Mouse (Mus musculus): ENCODE data around the gene Tk1. TPM values are rescaled to one million over a fixed set of nuclear protein-coding genes. Genes with fewer than 3 reads are reported as not detected.

The Tk1 gene
- polyA plus RNA-seq, 1 experiment from 2014 or later = 115 TPM

GRCm38 (mm10) chr11:117829671-117830215, 3.9 kb upstream of the Tk1 start:
- WGBS = 75% methylated on average over 2 of the region's 2 CpGs
- ATAC-seq (ENCODE audit: insufficient number of reproducible peaks, low FRiP score, low TSS enrichment, low read depth) = no peak
- H3K27ac ChIP-seq (replicated peaks) = no peak overlapping the region

GRCm38 (mm10) chr11:117828888-117829604, 3.2 kb upstream of the Tk1 start:
- Histone ChIP-seq H3K36me3 (no peaks in the 10 kb centered on the region), H3K4me3 (replicated peaks) (no peak overlapping the region), H3K4me2 (replicated peaks) (no peak overlapping the region), H3K27ac (replicated peaks) (peak overlapping the region; percentile 59), H3K4me1 (peaks cover 69% of the 10 kb centered on the region), H3K27me3 (no peaks in the 10 kb centered on the region), H3K9ac (no peak overlapping the region), H3K9me3 (replicated peaks) (no peaks in the 10 kb centered on the region)
- no peak for ATAC-seq (ENCODE audit: insufficient number of reproducible peaks, low FRiP score, low TSS enrichment, low read depth)
- 53% methylated on average over 9 of the region's 9 CpGs for WGBS

More at GRCm38 (mm10) chr11:117829671-117830215, 3.9 kb upstream of the Tk1 start:
- no peak overlapping the region for H3K4me3 ChIP-seq (replicated peaks)
- no peaks in the 10 kb centered on the region for H3K9me3 ChIP-seq (replicated peaks)
- peaks cover 63% of the 10 kb centered on the region for H3K4me1 ChIP-seq
- H3K27me3 ChIP-seq = no peaks in the 10 kb centered on the region
- no peak overlapping the region for H3K9ac ChIP-seq
- H3K36me3 ChIP-seq = no peaks in the 10 kb centered on the region
- no peak overlapping the region for H3K4me2 ChIP-seq (replicated peaks)

- Histone ChIP-seq H3K4me3 (replicated peaks) (no peak overlapping the region), H3K9ac (no peak overlapping the region), H3K4me2 (replicated peaks) (no peak overlapping the region), H3K36me3 (no peaks in the 10 kb centered on the region), H3K4me1 (peaks cover 76% of the 10 kb centered on the region), H3K27me3 (no peaks in the 10 kb centered on the region), H3K27ac (replicated peaks) (peak overlapping the region; percentile 59; the same call in 1 of the 2 replicates), H3K9me3 (replicated peaks) (no peaks in the 10 kb centered on the region)
- WGBS = 59% methylated on average over 18 of the region's 18 CpGs
- no peak for ATAC-seq (ENCODE audit: insufficient number of reproducible peaks, low FRiP score, low TSS enrichment, low read depth)
Observed at GRCm38 (mm10) chr11:117828149-117828887, 2.4 kb upstream of the Tk1 start.

GRCm38 (mm10) chr11:117827386-117827785, 1.5 kb upstream of the Tk1 start:
- Histone ChIP-seq H3K36me3 (0 out of 2 replicates have a peak, but pooled peaks cover 2% of the 10 kb centered on the region), H3K4me1 (peaks cover 84% of the 10 kb centered on the region), H3K4me3 (replicated peaks) (no peak overlapping the region), H3K27ac (replicated peaks) (0 out of 2 replicates have a peak overlapping the region, but pooled peaks have one; percentile 59), H3K9ac (no peak overlapping the region), H3K27me3 (no peaks in the 10 kb centered on the region), H3K4me2 (replicated peaks) (no peak overlapping the region), H3K9me3 (replicated peaks) (no peaks in the 10 kb centered on the region)
- whole genome bisulfite sequencing = 46% methylated on average over 3 of the region's 3 CpGs
- ATAC-seq (ENCODE audit: insufficient number of reproducible peaks, low FRiP score, low TSS enrichment, low read depth) = no peak

GRCm38 (mm10) chr11:117826916-117827315, 1.0 kb upstream of the Tk1 start:
- Histone ChIP-seq H3K27me3 (no peaks in the 10 kb centered on the region), H3K27ac (replicated peaks) (peak overlapping the region; percentile 95), H3K9ac (no peak overlapping the region), H3K4me1 (peaks cover 84% of the 10 kb centered on the region), H3K4me2 (replicated peaks) (peak overlapping the region; percentile 92; the same call in 1 of the 2 replicates), H3K36me3 (peaks cover 6% of the 10 kb centered on the region; the same call in 1 of the 2 replicates), H3K4me3 (replicated peaks) (peak overlapping the region; percentile 60; the same call in 1 of the 2 replicates), H3K9me3 (replicated peaks) (no peaks in the 10 kb centered on the region)
- WGBS = 51% methylated on average over 8 of the region's 8 CpGs
- ATAC-seq (ENCODE audit: insufficient number of reproducible peaks, low FRiP score, low TSS enrichment, low read depth) = no peak

GRCm38 (mm10) chr11:117826164-117826563, 272 bp upstream of the Tk1 start:
- no peaks in the 10 kb centered on the region for H3K27me3 ChIP-seq
- WGBS = 4% methylated on average over 5 of the region's 5 CpGs
- peaks cover 13% of the 10 kb centered on the region; the same call in 1 of the 2 replicates for H3K36me3 ChIP-seq
- no peaks in the 10 kb centered on the region for H3K9me3 ChIP-seq (replicated peaks)
- peak; percentile 11; the same call in 1 of the 2 replicates for ATAC-seq (ENCODE audit: insufficient number of reproducible peaks, low FRiP score, low TSS enrichment, low read depth)
- peak overlapping the region; percentile 92 for H3K4me2 ChIP-seq (replicated peaks)
- H3K27ac ChIP-seq (replicated peaks) = peak overlapping the region; percentile 95
- peaks cover 81% of the 10 kb centered on the region for H3K4me1 ChIP-seq
- peak overlapping the region; percentile 60 for H3K4me3 ChIP-seq (replicated peaks)
- peak overlapping the region; percentile 43 for H3K9ac ChIP-seq

- H3K4me1 ChIP-seq = peaks cover 76% of the 10 kb centered on the region
- peak overlapping the region; percentile 92 for H3K4me2 ChIP-seq (replicated peaks)
- peaks cover 22% of the 10 kb centered on the region; the same call in 1 of the 2 replicates for H3K36me3 ChIP-seq
- H3K4me3 ChIP-seq (replicated peaks) = peak overlapping the region; percentile 60
- H3K9me3 ChIP-seq (replicated peaks) = no peaks in the 10 kb centered on the region
- peak; percentile 41; the same call in 1 of the 2 replicates for ATAC-seq (ENCODE audit: insufficient number of reproducible peaks, low FRiP score, low TSS enrichment, low read depth)
- WGBS = 13% methylated on average over 23 of the region's 23 CpGs
- H3K9ac ChIP-seq = peak overlapping the region; percentile 43; the same call in 1 of the 2 replicates
- no peaks in the 10 kb centered on the region for H3K27me3 ChIP-seq
- H3K27ac ChIP-seq (replicated peaks) = peak overlapping the region; percentile 95
Observed at GRCm38 (mm10) chr11:117824060-117824969, 1.6 kb downstream of the Tk1 start.

GRCm38 (mm10) chr11:117823411-117823810, 2.5 kb downstream of the Tk1 start:
- no peaks in the 10 kb centered on the region for H3K27me3 ChIP-seq
- no peak for ATAC-seq (ENCODE audit: insufficient number of reproducible peaks, low FRiP score, low TSS enrichment, low read depth)
- H3K4me3 ChIP-seq (replicated peaks) = no peak overlapping the region
- 79% methylated on average over 6 of the region's 6 CpGs for WGBS
- H3K4me1 ChIP-seq = peaks cover 69% of the 10 kb centered on the region
- H3K9ac ChIP-seq = no peak overlapping the region
- no peaks in the 10 kb centered on the region for H3K9me3 ChIP-seq (replicated peaks)
- H3K27ac ChIP-seq (replicated peaks) = peak overlapping the region; percentile 52
- peak overlapping the region; percentile 92; the same call in 1 of the 2 replicates for H3K4me2 ChIP-seq (replicated peaks)
- peaks cover 31% of the 10 kb centered on the region; the same call in 1 of the 2 replicates for H3K36me3 ChIP-seq

- H3K4me1 ChIP-seq = peaks cover 63% of the 10 kb centered on the region
- peaks cover 37% of the 10 kb centered on the region; the same call in 1 of the 2 replicates for H3K36me3 ChIP-seq
- H3K9me3 ChIP-seq (replicated peaks) = no peaks in the 10 kb centered on the region
- H3K27ac ChIP-seq (replicated peaks) = peak overlapping the region; percentile 52
- no peak overlapping the region for H3K4me3 ChIP-seq (replicated peaks)
- WGBS = 59% methylated on average over 7 of the region's 7 CpGs
- H3K9ac ChIP-seq = no peak overlapping the region
- H3K4me2 ChIP-seq (replicated peaks) = no peak overlapping the region
- H3K27me3 ChIP-seq = no peaks in the 10 kb centered on the region
- ATAC-seq (ENCODE audit: insufficient number of reproducible peaks, low FRiP score, low TSS enrichment, low read depth) = no peak
Observed at GRCm38 (mm10) chr11:117822728-117823241, 3.1 kb downstream of the Tk1 start.

- WGBS = 87% methylated on average over 9 of the region's 9 CpGs
- Histone ChIP-seq H3K4me3 (replicated peaks) (no peak overlapping the region), H3K9ac (no peak overlapping the region), H3K9me3 (replicated peaks) (no peaks in the 10 kb centered on the region), H3K27ac (replicated peaks) (no peak overlapping the region), H3K4me2 (replicated peaks) (no peak overlapping the region), H3K4me1 (peaks cover 54% of the 10 kb centered on the region), H3K27me3 (no peaks in the 10 kb centered on the region), H3K36me3 (peaks cover 45% of the 10 kb centered on the region)
- no peak for ATAC-seq (ENCODE audit: insufficient number of reproducible peaks, low FRiP score, low TSS enrichment, low read depth)
Observed at GRCm38 (mm10) chr11:117821868-117822267, 4.0 kb downstream of the Tk1 start.

Data from embryonic facial prominence, embryonic 15.5 days (tissue).